Mouse (Mus musculus) activated CD4-positive, CD25-positive, alpha-beta regulatory T cell, adult 4 months (primary cell): ENCODE measurements around the gene Ttll3. TPM values are rescaled to one million over a fixed set of nuclear protein-coding genes. Genes with fewer than 3 reads are reported as not detected.
A peak's percentile ranks its signal among the peaks of the same experiment; 100 is the strongest.

Experiments used
- ATAC-seq: one replicate; pipeline ENCODE4 v1.8.0; 2017
- polyA plus RNA-seq, 2 experiments: library from polyadenylated mRNA; unstranded; fragments of 100-300 nt; shearing (Covaris generic); gene quantifications; one replicate each; pipeline ENCODE4 v1.2.1; 2017

The Ttll3 gene
- polyA plus RNA-seq = 10 to 100 TPM; 10.6 to 15.3 TPM

GRCm38 (mm10) chr6:113388960-113389359 is at the start of gene Ttll3:
Gene Ttll3, plus strand, starts transcription at chr6:113389260.
- ATAC-seq = no peak

GRCm38 (mm10) chr6:113341574-113341973 is 47.5 kb upstream of the Ttll3 start:
- ATAC-seq = no peak

GRCm38 (mm10) chr6:113342297-113342696 is 46.8 kb upstream of the Ttll3 start:
- no peak for ATAC-seq

GRCm38 (mm10) chr6:113343177-113344092 is 45.6 kb upstream of the Ttll3 start, which contains the start of gene Camk1:
Gene Camk1, minus strand, starts transcription at chr6:113343984.
- ATAC-seq = no peak

- no peak for ATAC-seq
Observed at GRCm38 (mm10) chr6:113344321-113344720, 44.7 kb upstream of the Ttll3 start.

- ATAC-seq = no peak
Observed at GRCm38 (mm10) chr6:113346897-113347296, 42.2 kb upstream of the Ttll3 start.

- no peak for ATAC-seq
Observed at GRCm38 (mm10) chr6:113350538-113350937, 38.5 kb upstream of the Ttll3 start.

- no peak for ATAC-seq
Observed at GRCm38 (mm10) chr6:113351161-113351560, 37.9 kb upstream of the Ttll3 start.

GRCm38 (mm10) chr6:113351653-113352052 is 37.4 kb upstream of the Ttll3 start:
- ATAC-seq = no peak

GRCm38 (mm10) chr6:113352820-113353219 is 36.2 kb upstream of the Ttll3 start:
- ATAC-seq = no peak

- no peak for ATAC-seq
Observed at GRCm38 (mm10) chr6:113353696-113354095, 35.4 kb upstream of the Ttll3 start.

- ATAC-seq = no peak
Observed at GRCm38 (mm10) chr6:113361476-113361875, 27.6 kb upstream of the Ttll3 start.

- ATAC-seq = no peak
Observed at GRCm38 (mm10) chr6:113362241-113362640, 26.8 kb upstream of the Ttll3 start.

GRCm38 (mm10) chr6:113364518-113365135 is 24.4 kb upstream of the Ttll3 start:
- no peak for ATAC-seq

- ATAC-seq = no peak
Observed at GRCm38 (mm10) chr6:113366639-113367038, 22.4 kb upstream of the Ttll3 start.

GRCm38 (mm10) chr6:113367574-113367973 is 21.5 kb upstream of the Ttll3 start:
- ATAC-seq = no peak

- ATAC-seq = no peak
Observed at GRCm38 (mm10) chr6:113368124-113368523, 20.9 kb upstream of the Ttll3 start.

GRCm38 (mm10) chr6:113368577-113368976 is 20.5 kb upstream of the Ttll3 start:
- ATAC-seq = no peak

- ATAC-seq = no peak
Observed at GRCm38 (mm10) chr6:113370194-113370929, 18.7 kb upstream of the Ttll3 start.

GRCm38 (mm10) chr6:113373491-113373890 is 15.6 kb upstream of the Ttll3 start:
- no peak for ATAC-seq

- no peak for ATAC-seq
Observed at GRCm38 (mm10) chr6:113377172-113377495, 11.9 kb upstream of the Ttll3 start.

- ATAC-seq = peak; percentile 80
Observed at GRCm38 (mm10) chr6:113377496-113378385, 11.3 kb upstream of the Ttll3 start, which contains the start of the genes Tada3 and Arpc4. Gene Tada3, minus strand, starts transcription at chr6:113377883. Gene Arpc4, plus strand, starts transcription at chr6:113378115.
